Mouse (Mus musculus): ENCODE results near the gene Csde1. TPM values are rescaled to one million over a fixed set of nuclear protein-coding genes. Genes with fewer than 3 reads are reported as not detected.

Csde1 gene
- polyA plus RNA-seq, 1 experiment from 2014 or later = 341 TPM

DNA sequence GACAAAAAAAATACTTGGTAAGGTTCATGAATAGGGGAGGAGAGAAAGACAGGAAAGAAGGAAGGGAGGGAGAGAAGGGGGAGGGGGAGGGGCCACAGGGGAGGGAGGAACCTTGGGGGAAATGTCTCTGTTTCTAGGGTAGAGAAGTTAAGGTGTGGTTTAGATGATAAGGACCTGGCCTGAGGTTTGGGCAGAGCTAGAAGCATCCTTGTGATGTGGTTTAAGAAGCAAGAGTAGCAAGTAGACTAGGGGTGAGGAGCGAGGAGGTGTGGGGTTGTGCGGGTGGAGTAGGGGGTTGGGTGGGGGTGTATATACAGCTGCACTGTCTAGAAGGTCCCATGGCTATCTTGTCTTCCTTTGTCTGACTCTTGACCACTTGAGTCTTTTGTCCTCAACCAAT, 71.5 kb downstream of the Csde1 start:
- H3K4me2 ChIP-seq = no peak overlapping the region
- H3K36me3 ChIP-seq = no peaks in the 10 kb centered on the region
- H3K4me3 ChIP-seq = no peak overlapping the region
- WGBS = 95% methylated on average over 2 of the region's 2 CpGs
- no peak overlapping the region for H3K27ac ChIP-seq (ENCODE audit: poor library complexity, severe bottlenecking)
- no peak for ATAC-seq (ENCODE audit: insufficient number of reproducible peaks, low FRiP score)
- H3K9me3 ChIP-seq (replicated peaks) = no peaks in the 10 kb centered on the region
- no peaks in the 10 kb centered on the region for H3K27me3 ChIP-seq (replicated peaks)
- no peaks in the 10 kb centered on the region for H3K4me1 ChIP-seq (replicated peaks)
- H3K9ac ChIP-seq = no peak overlapping the region

DNA sequence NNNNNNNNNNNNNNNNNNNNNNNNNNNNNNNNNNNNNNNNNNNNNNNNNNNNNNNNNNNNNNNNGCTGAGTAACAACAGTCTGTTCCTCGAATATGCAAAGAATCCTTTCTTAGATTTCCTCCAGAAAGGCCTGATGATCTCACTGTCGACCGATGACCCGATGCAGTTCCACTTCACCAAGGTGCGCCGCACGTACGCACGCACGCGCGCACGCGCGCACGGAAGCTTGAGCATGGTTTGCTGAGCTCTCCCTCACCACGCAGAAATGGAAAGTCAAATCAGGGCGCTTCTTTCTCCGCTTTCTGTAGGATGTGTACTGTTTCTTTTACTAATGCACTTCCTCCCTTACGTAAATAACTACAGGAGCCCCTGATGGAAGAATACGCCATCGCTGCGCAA, 78.4 kb downstream of the Csde1 start:
- 64% methylated on average over 23 of the region's 23 CpGs for WGBS
- no peaks in the 10 kb centered on the region for H3K27me3 ChIP-seq (replicated peaks)
- no peak overlapping the region for H3K27ac ChIP-seq (ENCODE audit: poor library complexity, severe bottlenecking)
- H3K9me3 ChIP-seq (replicated peaks) = no peaks in the 10 kb centered on the region
- no peak overlapping the region for H3K9ac ChIP-seq
- H3K4me1 ChIP-seq (replicated peaks) = 0 out of 2 replicates have a peak, but pooled peaks cover 7% of the 10 kb centered on the region
- no peak for ATAC-seq (ENCODE audit: insufficient number of reproducible peaks, low FRiP score)
- H3K4me2 ChIP-seq = peak overlapping the region; percentile 20; the same call in 1 of the 2 replicates
- H3K4me3 ChIP-seq = no peak overlapping the region
- H3K36me3 ChIP-seq = no peaks in the 10 kb centered on the region

DNA sequence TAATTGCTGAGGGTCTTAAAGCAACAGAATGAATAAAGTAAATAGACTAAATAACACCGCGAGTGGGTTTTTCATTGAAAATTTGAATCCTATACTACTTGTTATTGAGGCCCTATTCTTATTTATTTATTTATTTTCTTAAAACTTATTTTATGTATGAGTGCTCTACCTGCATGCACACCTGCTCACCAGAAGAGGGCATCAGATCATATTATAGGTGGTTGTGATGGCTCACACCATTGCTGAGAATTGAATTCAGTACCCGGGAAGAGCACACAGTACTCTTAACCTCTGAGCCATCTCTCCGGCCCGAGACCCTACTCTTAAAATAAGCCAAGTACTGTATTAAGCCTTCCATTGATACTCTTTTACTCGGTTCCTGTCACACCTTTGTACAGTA, 79.4 kb downstream of the Csde1 start:
- Histone ChIP-seq H3K4me2 (no peak overlapping the region), H3K27me3 (replicated peaks) (no peaks in the 10 kb centered on the region), H3K9ac (no peak overlapping the region), H3K4me1 (replicated peaks) (0 out of 2 replicates have a peak, but pooled peaks cover 7% of the 10 kb centered on the region), H3K4me3 (no peak overlapping the region), H3K27ac (ENCODE audit: poor library complexity, severe bottlenecking) (no peak overlapping the region), H3K36me3 (no peaks in the 10 kb centered on the region), H3K9me3 (replicated peaks) (no peaks in the 10 kb centered on the region)
- no peak for ATAC-seq (ENCODE audit: insufficient number of reproducible peaks, low FRiP score)
- 77% methylated on average over 6 of the region's 6 CpGs for WGBS

DNA sequence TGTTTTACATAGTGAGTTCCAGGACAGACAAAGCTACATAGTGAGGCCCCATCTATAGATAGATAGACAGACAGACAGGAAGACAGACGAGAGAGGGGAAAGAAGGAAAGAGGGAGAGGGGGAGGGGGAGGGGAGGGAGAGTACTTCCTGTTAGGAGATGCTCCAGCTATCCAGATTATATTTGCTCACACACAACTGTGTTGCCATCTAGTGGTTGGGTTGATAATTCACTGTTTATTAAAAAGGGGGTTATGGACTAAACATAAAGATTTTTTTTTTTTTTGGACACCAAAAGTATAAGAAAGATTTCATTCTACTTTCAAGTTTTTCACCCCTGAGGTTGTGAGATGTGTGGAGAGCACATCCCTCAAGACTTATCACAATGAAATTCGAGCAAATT, 80.5 kb downstream of the Csde1 start:
- Histone ChIP-seq H3K27me3 (replicated peaks) (no peaks in the 10 kb centered on the region), H3K9ac (no peak overlapping the region), H3K4me1 (replicated peaks) (0 out of 2 replicates have a peak, but pooled peaks cover 7% of the 10 kb centered on the region), H3K27ac (ENCODE audit: poor library complexity, severe bottlenecking) (no peak overlapping the region), H3K36me3 (no peaks in the 10 kb centered on the region), H3K9me3 (replicated peaks) (no peaks in the 10 kb centered on the region), H3K4me2 (no peak overlapping the region), H3K4me3 (no peak overlapping the region)
- WGBS = 38% methylated on average over 2 of the region's 2 CpGs
- no peak for ATAC-seq (ENCODE audit: insufficient number of reproducible peaks, low FRiP score)

DNA sequence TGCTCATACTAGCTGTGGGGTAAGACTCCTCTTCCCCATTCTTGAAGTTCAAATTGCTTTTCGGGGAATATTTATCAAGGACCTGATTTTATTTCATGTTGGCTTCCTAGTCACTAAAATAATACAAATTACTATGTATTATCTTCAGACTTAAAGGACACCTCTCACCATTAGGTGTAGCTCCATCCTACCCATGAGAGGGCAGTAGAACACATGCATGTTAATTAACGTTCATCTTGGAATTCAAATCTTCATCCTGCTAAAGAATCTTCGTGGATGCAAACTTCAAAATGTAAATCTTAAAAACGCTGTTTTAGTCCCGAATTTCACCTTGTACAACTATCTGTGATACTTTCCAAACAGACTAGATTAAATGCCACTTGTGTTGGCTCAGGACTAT, 81.0 kb downstream of the Csde1 start:
- WGBS = 65% methylated on average over 5 of the region's 5 CpGs
- Histone ChIP-seq H3K4me2 (no peak overlapping the region), H3K27ac (ENCODE audit: poor library complexity, severe bottlenecking) (no peak overlapping the region), H3K4me3 (no peak overlapping the region), H3K9me3 (replicated peaks) (no peaks in the 10 kb centered on the region), H3K4me1 (replicated peaks) (0 out of 2 replicates have a peak, but pooled peaks cover 7% of the 10 kb centered on the region), H3K27me3 (replicated peaks) (no peaks in the 10 kb centered on the region), H3K36me3 (no peaks in the 10 kb centered on the region), H3K9ac (no peak overlapping the region)
- ATAC-seq (ENCODE audit: insufficient number of reproducible peaks, low FRiP score) = no peak

DNA sequence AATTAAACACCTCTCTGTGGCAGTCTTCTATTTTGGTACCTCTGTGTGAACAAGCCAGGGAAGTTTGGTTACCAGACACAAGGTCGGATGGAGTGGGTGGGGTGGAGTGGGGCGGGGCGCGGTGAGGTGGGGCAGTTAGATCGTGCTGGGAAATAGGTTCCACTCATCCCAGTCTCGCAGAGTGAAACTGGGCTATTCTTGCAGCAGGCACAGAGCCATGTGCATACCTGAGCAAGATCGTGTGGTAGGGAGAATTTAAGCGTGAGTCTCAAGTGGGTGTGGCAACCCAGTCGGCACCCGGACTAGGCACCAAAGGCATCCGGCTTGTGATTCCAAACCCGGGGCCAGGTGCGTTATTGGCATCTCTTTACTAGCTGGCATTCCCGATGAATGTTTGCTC, 81.7 kb downstream of the Csde1 start:
- Histone ChIP-seq H3K36me3 (no peaks in the 10 kb centered on the region), H3K9ac (peak overlapping the region; percentile 82), H3K4me2 (peak overlapping the region; percentile 97), H3K9me3 (replicated peaks) (no peaks in the 10 kb centered on the region), H3K4me1 (replicated peaks) (0 out of 2 replicates have a peak, but pooled peaks cover 7% of the 10 kb centered on the region), H3K27me3 (replicated peaks) (no peaks in the 10 kb centered on the region), H3K27ac (ENCODE audit: poor library complexity, severe bottlenecking) (peak overlapping the region; percentile 33; the same call in 1 of the 2 replicates), H3K4me3 (peak overlapping the region; percentile 66)
- peak; percentile 40; the same call in 1 of the 2 replicates for ATAC-seq (ENCODE audit: insufficient number of reproducible peaks, low FRiP score)
- whole genome bisulfite sequencing = 1% methylated on average over 14 of the region's 14 CpGs

DNA sequence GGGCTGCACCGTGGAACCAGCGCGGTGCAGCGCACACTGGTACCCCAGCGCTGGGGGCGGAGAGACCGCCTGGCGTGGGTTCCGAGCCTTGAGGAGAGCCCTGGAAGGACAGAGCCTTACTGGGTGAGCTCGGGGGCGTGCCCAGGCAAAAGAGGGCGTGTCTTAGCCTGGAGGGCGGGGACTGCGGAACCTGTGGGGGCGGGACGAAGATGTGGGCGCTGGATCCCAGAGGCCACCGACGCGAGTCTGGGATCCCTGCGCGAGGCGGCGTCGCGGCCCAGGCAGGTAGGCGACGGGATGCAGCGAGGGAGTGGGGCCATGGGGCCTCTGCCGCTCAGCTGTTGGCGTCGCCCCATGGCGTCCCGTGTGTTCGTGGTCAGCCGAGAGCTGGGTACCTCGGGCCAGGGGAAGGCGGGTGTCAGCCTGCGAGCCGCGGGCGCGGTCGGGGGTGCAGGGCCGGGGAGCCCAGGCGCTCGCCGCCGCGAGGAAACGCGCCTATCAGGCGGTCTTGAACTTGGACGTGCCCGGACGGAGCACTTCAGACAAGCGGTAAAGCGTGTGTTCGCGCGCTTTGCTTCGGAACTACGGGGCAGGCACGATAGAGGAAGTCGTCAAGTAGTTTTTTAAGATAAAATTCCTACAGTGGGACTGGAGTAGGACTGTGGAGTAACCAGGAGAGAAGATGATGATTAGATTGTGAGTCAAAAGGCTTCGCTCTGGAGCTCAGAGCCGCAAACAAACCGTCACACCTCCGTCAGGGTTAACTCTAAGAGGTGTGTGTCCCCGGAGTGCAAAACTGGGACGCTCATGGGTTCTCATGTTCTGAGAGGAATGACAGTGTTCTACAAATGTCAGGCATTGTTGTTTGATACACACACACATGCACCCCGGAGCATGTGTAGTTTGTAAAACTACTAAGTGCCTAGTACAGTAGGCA, 82.5 kb downstream of the Csde1 start, which contains the start of gene Dennd2c:
Gene Dennd2c (plus strand): TSS at position 151 of the 937 bp plus-strand sequence.
- peak; percentile 98 for ATAC-seq (ENCODE audit: insufficient number of reproducible peaks, low FRiP score)
- under 1% methylated on average over 72 of the region's 72 CpGs for WGBS

More for the DNA sequence above, 82.5 kb downstream of the Csde1 start, which contains the start of gene Dennd2c:
- H3K4me2 ChIP-seq = peak within 1 kb of the TSS; percentile 97
- H3K4me3 ChIP-seq = peak within 1 kb of the TSS; percentile 66
- peak within 1 kb of the TSS; percentile 82 for H3K9ac ChIP-seq
- no peaks in the 10 kb centered on the region for H3K27me3 ChIP-seq (replicated peaks)
- H3K4me1 ChIP-seq (replicated peaks) = 0 out of 2 replicates have a peak, but pooled peaks cover 7% of the 10 kb centered on the region
- H3K9me3 ChIP-seq (replicated peaks) = no peaks in the 10 kb centered on the region
- H3K36me3 ChIP-seq = no peaks in the 10 kb centered on the region
- H3K27ac ChIP-seq (ENCODE audit: poor library complexity, severe bottlenecking) = peak within 1 kb of the TSS; percentile 33

Other genes starting within 250 kb of the Csde1 start
- gene Tshb, start 237.7 kb upstream of the Csde1 start, polyA plus RNA-seq (2016; fragmentation: Nextera tagmentation; extraction: Ambion mirVana) = 0.04 and 0.10 TPM in 2 replicates
- gene Sycp1, start 84.3 kb upstream of the Csde1 start, polyA plus RNA-seq (2016; fragmentation: Nextera tagmentation; extraction: Ambion mirVana) = not detected in 2 replicates
- gene Nr1h5, start 56.3 kb upstream of the Csde1 start, polyA plus RNA-seq (2016; fragmentation: Nextera tagmentation; extraction: Ambion mirVana) = 0.14 and 0.40 TPM in 2 replicates
- 78.6 and 92.4 TPM in 2 replicates for gene Sike1, start 24.7 kb upstream of the Csde1 start, polyA plus RNA-seq (2016; fragmentation: Nextera tagmentation; extraction: Ambion mirVana)
- gene Nras, start 37.9 kb downstream of the Csde1 start, polyA plus RNA-seq (2016; fragmentation: Nextera tagmentation; extraction: Ambion mirVana) = 93.4 and 93.7 TPM in 2 replicates
- gene Ampd1, start 53.6 kb downstream of the Csde1 start, polyA plus RNA-seq (2016; fragmentation: Nextera tagmentation; extraction: Ambion mirVana) = 0.30 TPM in 1 of 2 replicates, not detected in the other
- 5.1 and 5.9 TPM in 2 replicates for gene Dennd2c, start 82.2 kb downstream of the Csde1 start, polyA plus RNA-seq (2016; fragmentation: Nextera tagmentation; extraction: Ambion mirVana)
- 142 and 148 TPM in 2 replicates for gene Bcas2, start 151.2 kb downstream of the Csde1 start, polyA plus RNA-seq (2016; fragmentation: Nextera tagmentation; extraction: Ambion mirVana)

All from heart, embryonic 12.5 days (tissue).